Mouse (Mus musculus) MEL (cell line): ENCODE data around the gene St6galnac1. TPM values are rescaled to one million over a fixed set of nuclear protein-coding genes. Genes with fewer than 3 reads are reported as not detected.
A peak's percentile ranks its signal among the peaks of the same experiment; 100 is the strongest.

Experiments used
- DNase-seq: peaks from one replicate; pipeline ENCODE4 v3.0.0; 2011; ENCODE audit warnings: low read depth, low spot score
- H3K27ac ChIP-seq: 2 replicates; pipeline ENCODE4 v1.5.1; 2012; ENCODE audit warnings: low read depth, mild to moderate bottlenecking, control low read depth, low read length, moderate library complexity; ENCODE audit not compliant: control insufficient read depth
- H3K27me3 ChIP-seq, 2 experiments: fragments of 150-350 bp in 1 of 2; sonication (generic) in 1 of 2; 2 replicates each; pipeline ENCODE4 v1.6.1; 2012; ENCODE audit warnings: low read length in 2 of 2, mild to moderate bottlenecking in 2 of 2, improper control_type of control experiment in 1 of 2, moderate library complexity in 1 of 2; ENCODE audit not compliant: insufficient read depth in 2 of 2, control insufficient read depth in 1 of 2
- H3K36me3 ChIP-seq, 2 experiments: 2 replicates each; pipeline ENCODE4 v1.6.1; 2012 to 2014; ENCODE audit warnings: low read length in 2 of 2, improper control_type of control experiment in 1 of 2, inconsistent platforms in 1 of 2, mild to moderate bottlenecking in 1 of 2; ENCODE audit not compliant: insufficient read depth in 2 of 2, control insufficient read depth in 1 of 2
- H3K4me1 ChIP-seq, 2 experiments: fragments of 150-350 bp in 1 of 2; sonication (generic) in 1 of 2; 2 replicates each; pipeline ENCODE4 v1.6.1; 2012; ENCODE audit warnings: low read length in 2 of 2, improper control_type of control experiment in 1 of 2, mild to moderate bottlenecking in 1 of 2; ENCODE audit not compliant: insufficient read depth in 2 of 2, control insufficient read depth in 1 of 2
- H3K4me3 ChIP-seq, 2 experiments: fragments of 150-350 bp in 1 of 2; sonication (generic) in 1 of 2; 2 replicates each; pipeline ENCODE4 v1.5.1; 2012; ENCODE audit warnings: low read depth in 2 of 2, low read length in 2 of 2, mild to moderate bottlenecking in 2 of 2, moderate library complexity in 2 of 2, control low read depth in 1 of 2, improper control_type of control experiment in 1 of 2; ENCODE audit not compliant: control insufficient read depth in 1 of 2, insufficient read depth in 1 of 2
- H3K79me2 ChIP-seq: 2 replicates; pipeline ENCODE4 v1.6.1; 2012; ENCODE audit warnings: mild to moderate bottlenecking, low read length, moderate library complexity; ENCODE audit not compliant: control insufficient read depth, poor library complexity, insufficient read depth
- H3K9ac ChIP-seq: 2 replicates; pipeline ENCODE4 v1.6.1; 2012; ENCODE audit warnings: low read depth, mild to moderate bottlenecking, control low read depth, low read length, moderate library complexity; ENCODE audit not compliant: control insufficient read depth, poor library complexity, severe bottlenecking
- H3K9me3 ChIP-seq: fragments of 150-350 bp; sonication (generic); replicated peaks from 2 replicates; pipeline ENCODE4 v1.6.1; 2012; ENCODE audit warnings: mild to moderate bottlenecking, low read length, improper control_type of control experiment, moderate library complexity; ENCODE audit not compliant: insufficient read depth
- CHD1 ChIP-seq: IDR thresholded peaks from 2 replicates; pipeline ENCODE4 v1.6.1; 2012; ENCODE audit warnings: low read depth, mild to moderate bottlenecking, inconsistent platforms, low read length, improper control_type of control experiment
- CHD2 ChIP-seq: IDR thresholded peaks from 2 replicates; pipeline ENCODE4 v1.6.1; 2011; ENCODE audit warnings: low read length, improper control_type of control experiment
- CTCF ChIP-seq, 3 experiments: IDR thresholded peaks in 2 of 3; conservative IDR thresholded peaks in 1 of 3; 2 replicates each; pipeline ENCODE4 v1.5.1; 2011 to 2012; ENCODE audit warnings: low read length in 3 of 3, low read depth in 2 of 3, mild to moderate bottlenecking in 2 of 3, improper control_type of control experiment in 1 of 3, inconsistent platforms in 1 of 3, mixed read lengths in 1 of 3, moderate library complexity in 1 of 3; ENCODE audit not compliant: control insufficient read depth in 1 of 3, insufficient read depth in 1 of 3, poor library complexity in 1 of 3, severe bottlenecking in 1 of 3
- E2F4 ChIP-seq: IDR thresholded peaks from 2 replicates; pipeline ENCODE4 v1.6.1; 2011; ENCODE audit warnings: low read depth, low read length, improper control_type of control experiment, borderline replicate concordance
- ELF1 ChIP-seq: IDR thresholded peaks from 2 replicates; pipeline ENCODE4 v1.6.1; 2014; ENCODE audit warnings: low read depth, mild to moderate bottlenecking, inconsistent platforms, low read length, improper control_type of control experiment, moderate library complexity
- HCFC1 ChIP-seq: IDR thresholded peaks from 2 replicates; pipeline ENCODE4 v1.6.1; 2012; ENCODE audit warnings: low read depth, mild to moderate bottlenecking, inconsistent platforms, low read length, improper control_type of control experiment, moderate library complexity
- JUND ChIP-seq: IDR thresholded peaks from 2 replicates; pipeline ENCODE4 v1.6.1; 2011; ENCODE audit warnings: low read depth, mild to moderate bottlenecking, improper control_type of control experiment, low read length
- KAT2A ChIP-seq: conservative IDR thresholded peaks from 2 replicates; pipeline ENCODE4 v1.6.1; 2012; ENCODE audit warnings: low read depth, low read length, improper control_type of control experiment, inconsistent platforms
- MAX ChIP-seq: IDR thresholded peaks from 2 replicates; pipeline ENCODE4 v1.6.1; 2011; ENCODE audit warnings: low read length, improper control_type of control experiment
- POLR2A ChIP-seq, 2 experiments: IDR thresholded peaks; 2 replicates each; pipeline ENCODE4 v1.6.1; 2011 to 2012; ENCODE audit warnings: low read length in 2 of 2, mild to moderate bottlenecking in 2 of 2, control low read depth in 1 of 2, improper control_type of control experiment in 1 of 2, low read depth in 1 of 2, moderate library complexity in 1 of 2; ENCODE audit not compliant: control insufficient read depth in 1 of 2, insufficient read depth in 1 of 2, poor library complexity in 1 of 2
- POLR2AphosphoS2 ChIP-seq: IDR thresholded peaks from 2 replicates; pipeline ENCODE4 v1.6.1; 2011; ENCODE audit warnings: low read length, improper control_type of control experiment
- POLR2AphosphoS5 ChIP-seq: IDR thresholded peaks from 2 replicates; pipeline ENCODE4 v1.6.1; 2012; ENCODE audit warnings: low read depth, borderline replicate concordance, mild to moderate bottlenecking, inconsistent platforms, low read length, moderate library complexity, mixed read lengths
- SIN3A ChIP-seq: IDR thresholded peaks from 2 replicates; pipeline ENCODE4 v1.6.1; 2012; ENCODE audit warnings: low read length, improper control_type of control experiment, inconsistent platforms
- SMC3 ChIP-seq: IDR thresholded peaks from 2 replicates; pipeline ENCODE4 v1.6.1; 2011; ENCODE audit warnings: low read depth, low read length, improper control_type of control experiment
- TAL1 ChIP-seq: IDR thresholded peaks from 2 replicates; pipeline ENCODE4 v1.6.1; 2012; ENCODE audit warnings: mild to moderate bottlenecking, inconsistent platforms, low read length, moderate library complexity, mixed read lengths
- TBP ChIP-seq: IDR thresholded peaks from 2 replicates; pipeline ENCODE4 v1.8.0; 2011; ENCODE audit warnings: low read depth, low read length, improper control_type of control experiment
- UBTF ChIP-seq: IDR thresholded peaks from 2 replicates; pipeline ENCODE4 v1.6.1; 2012; ENCODE audit warnings: low read depth, mild to moderate bottlenecking, inconsistent platforms, low read length, improper control_type of control experiment, moderate library complexity, borderline replicate concordance; ENCODE audit not compliant: insufficient read depth
- ZC3H11A ChIP-seq: IDR thresholded peaks from 2 replicates; pipeline ENCODE4 v1.6.1; 2012; ENCODE audit warnings: low read depth, mild to moderate bottlenecking, inconsistent platforms, low read length, improper control_type of control experiment
- ZMIZ1 ChIP-seq: IDR thresholded peaks from 2 replicates; pipeline ENCODE4 v1.6.1; 2012; ENCODE audit warnings: low read depth, mild to moderate bottlenecking, inconsistent platforms, low read length, improper control_type of control experiment, moderate library complexity
- ZNF384 ChIP-seq: IDR thresholded peaks from 2 replicates; pipeline ENCODE4 v1.6.1; 2012; ENCODE audit warnings: low read depth, mild to moderate bottlenecking, inconsistent platforms, low read length, improper control_type of control experiment
- polyA plus RNA-seq, 2 experiments: library from polyadenylated mRNA; stranded (reverse) in 1 of 2; unstranded in 1 of 2; fragments of >175 nt in 1 of 2; fragments of >200 nt in 1 of 2; gene quantifications; 2 replicates each; pipeline versions ENCODE4 v1.2.1 to v1.2.4; 2012; ENCODE audit warnings: low replicate concordance in 2 of 2, low read depth in 1 of 2; ENCODE audit not compliant: insufficient read length in 2 of 2, insufficient read depth in 1 of 2, missing spikeins in 1 of 2
- total RNA-seq: library from RNA; depleted of rRNA; stranded (reverse); fragments of 300-350 nt; gene quantifications from 2 replicates; pipeline ENCODE4 v1.2.3, GENCODE M21; 2012

St6galnac1 gene
- total and polyA plus RNA-seq, 3 experiments, result not detected

DNA sequence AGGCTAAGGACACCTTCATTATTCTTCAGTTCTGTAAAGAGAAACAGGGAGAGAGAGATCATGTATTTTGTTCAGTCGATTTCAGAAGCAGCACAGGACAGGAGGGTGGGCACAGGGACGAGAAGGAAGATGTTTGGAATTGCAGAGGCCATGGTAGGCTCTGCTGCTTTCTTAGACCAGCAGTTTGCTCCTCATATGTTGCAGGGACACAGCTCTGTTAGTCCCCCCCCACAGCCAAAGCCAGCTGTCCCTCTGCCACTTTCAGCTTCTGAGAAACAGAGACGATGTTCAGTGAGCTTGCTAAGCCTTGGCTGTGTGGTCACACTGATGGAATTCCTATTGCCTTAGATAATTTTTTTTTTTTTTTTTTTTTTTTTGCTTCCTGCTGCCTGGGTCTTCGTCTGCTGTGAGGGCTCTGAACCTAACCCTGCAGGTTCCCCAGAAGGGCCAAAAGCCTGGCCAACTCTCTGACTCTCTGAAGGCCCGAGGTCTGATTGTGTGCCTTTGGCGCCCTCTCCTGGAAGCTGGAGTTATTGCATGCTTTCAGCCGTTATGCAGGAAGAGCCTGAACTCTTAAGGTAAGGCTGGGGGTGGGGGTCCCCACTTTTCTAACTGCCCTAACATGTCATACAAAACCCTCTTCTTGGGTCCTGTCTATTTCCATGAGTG, 32.8 kb upstream of the St6galnac1 start:
- Histone ChIP-seq H3K9ac (no peak overlapping the region), H3K27ac (no peak overlapping the region), H3K4me3 (no peak overlapping the region), H3K27me3 (no peaks in the 10 kb centered on the region), H3K79me2 (no peaks in the 10 kb centered on the region), H3K4me1 (no peaks in the 10 kb centered on the region), H3K9me3 (no peaks in the 10 kb centered on the region), H3K36me3 (no peaks in the 10 kb centered on the region)
- DNase-seq, result peak; percentile 88
- 0 out of 2 replicates have a peak, but pooled peaks have one; percentile 21 for TF ChIP-seq MAX
- no peak for TF ChIP-seq TAL1
- TF ChIP-seq CTCF (IDR thresholded peaks at IDR 0.05 in 2 of 3, conservative IDR thresholded peaks at IDR 0.05 in 1 of 3; ENCODE audit: control insufficient read depth in 1 of 3, insufficient read depth in 1 of 3, low read depth in 2 of 3, low read length in 3 of 3, poor library complexity in 1 of 3, severe bottlenecking in 1 of 3), result peak; percentile 93 to 99 (median 99)
- no peak for TF ChIP-seq KAT2A
- TF ChIP-seq ZNF384, result peak; percentile 68
- peak; percentile 98 for TF ChIP-seq ZC3H11A
- peak; percentile 95 for TF ChIP-seq SMC3
- no peak for TF ChIP-seq POLR2AphosphoS2
- TF ChIP-seq SIN3A, result no peak; the same call in 1 of the 2 replicates
- peak; percentile 42; the same call in 1 of the 2 replicates for TF ChIP-seq ELF1
- TF ChIP-seq UBTF, result no peak
- peak; percentile 49; the same call in 1 of the 2 replicates for TF ChIP-seq HCFC1

DNA sequence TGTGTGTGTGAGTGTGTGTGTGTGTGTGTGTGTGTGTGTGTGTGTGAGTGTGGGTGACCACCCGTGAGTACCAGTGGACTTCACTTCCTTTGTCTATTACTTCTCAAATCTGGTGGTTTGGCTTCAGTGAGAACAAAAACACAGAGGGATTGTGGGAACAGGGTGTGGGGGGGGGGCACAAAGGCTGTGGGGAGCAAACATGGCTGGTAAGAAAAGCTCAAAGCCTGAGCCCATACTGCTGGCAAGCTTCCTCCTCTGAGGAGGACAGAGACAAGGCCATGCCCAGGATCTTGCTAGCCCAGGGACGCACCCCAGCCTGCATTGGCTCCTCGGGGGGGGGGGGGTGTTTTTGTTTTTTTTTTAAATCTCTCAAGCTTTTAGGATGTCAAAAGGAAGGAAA, 32.2 kb upstream of the St6galnac1 start:
- no peak overlapping the region for H3K9ac ChIP-seq
- H3K27me3 ChIP-seq, result no peaks in the 10 kb centered on the region
- no peaks in the 10 kb centered on the region for H3K36me3 ChIP-seq
- no peak for DNase-seq
- H3K27ac ChIP-seq, result no peak overlapping the region
- H3K79me2 ChIP-seq, result no peaks in the 10 kb centered on the region
- TF ChIP-seq CHD2, result no peak
- TF ChIP-seq HCFC1, result no peak
- no peak for TF ChIP-seq ZMIZ1
- TF ChIP-seq JUND, result no peak
- no peak for TF ChIP-seq E2F4
- no peak for TF ChIP-seq POLR2A (IDR thresholded peaks at IDR 0.05; ENCODE audit: control insufficient read depth in 1 of 2, insufficient read depth in 1 of 2, low read depth in 1 of 2, low read length in 2 of 2, poor library complexity in 1 of 2)
- no peak for TF ChIP-seq CHD1
- TF ChIP-seq POLR2AphosphoS5, result no peak
- TF ChIP-seq KAT2A, result no peak
- TF ChIP-seq TBP, result no peak
- TF ChIP-seq CTCF (IDR thresholded peaks at IDR 0.05 in 2 of 3, conservative IDR thresholded peaks at IDR 0.05 in 1 of 3; ENCODE audit: control insufficient read depth in 1 of 3, insufficient read depth in 1 of 3, low read depth in 2 of 3, low read length in 3 of 3, poor library complexity in 1 of 3, severe bottlenecking in 1 of 3), result no peak
- no peak for TF ChIP-seq ELF1
- TF ChIP-seq, all 39 proteins: peak for 0
- H3K4me1 ChIP-seq, result no peaks in the 10 kb centered on the region
- no peak overlapping the region for H3K4me3 ChIP-seq
- H3K9me3 ChIP-seq, result no peaks in the 10 kb centered on the region
